Mouse (Mus musculus) heart, adult 2 months (tissue): ENCODE measurements around the gene Mr1. TPM values are rescaled to one million over a fixed set of nuclear protein-coding genes. Genes with fewer than 3 reads are reported as not detected.
A peak's percentile ranks its signal among the peaks of the same experiment; 100 is the strongest.

Experiments
- DNase-seq, 2 experiments: peaks; one replicate each; pipeline ENCODE4 v3.0.0; 2021
- H3K27ac ChIP-seq: fragments of 200-600 bp; 2 replicates; pipeline ENCODE4 v1.8.1; 2022
- H3K27me3 ChIP-seq: fragments of 200-500 bp; 2 replicates; pipeline ENCODE4 v1.6.1; 2012; ENCODE audit warnings: mild to moderate bottlenecking, low read length, inconsistent platforms, mixed read lengths; ENCODE audit not compliant: control insufficient read depth, insufficient read depth
- H3K36me3 ChIP-seq: fragments of 200-500 bp; 2 replicates; pipeline ENCODE4 v1.6.1; 2012; ENCODE audit warnings: low read length, inconsistent platforms; ENCODE audit not compliant: control insufficient read depth, insufficient read depth
- H3K4me1 ChIP-seq: fragments of 200-500 bp; 2 replicates; pipeline ENCODE4 v1.6.1; 2011; ENCODE audit warnings: low read length; ENCODE audit not compliant: control insufficient read depth, insufficient read depth
- H3K4me3 ChIP-seq: fragments of 200-600 bp; 2 replicates; pipeline ENCODE4 v1.8.1; 2022
- H3K79me2 ChIP-seq: fragments of 200-500 bp; replicated peaks from 2 replicates; pipeline ENCODE4 v1.6.1; 2012; ENCODE audit warnings: mild to moderate bottlenecking, inconsistent platforms, low read length, moderate library complexity, mixed read lengths; ENCODE audit not compliant: control insufficient read depth, insufficient read depth
- H3K9ac ChIP-seq: fragments of 200-500 bp; 2 replicates; pipeline ENCODE4 v1.6.1; 2012; ENCODE audit warnings: low read depth, mild to moderate bottlenecking, control low read depth, inconsistent platforms, low read length, mixed read lengths
- CTCF ChIP-seq: fragments of 200-600 bp; IDR thresholded peaks from 2 replicates; pipeline ENCODE4 v1.8.1; 2022; ENCODE audit warnings: antibody characterized with exemption, mild to moderate bottlenecking, moderate library complexity
- EP300 ChIP-seq: fragments of 200-500 bp; IDR thresholded peaks from 2 replicates; pipeline ENCODE4 v1.6.1; 2011; ENCODE audit warnings: low read depth, low read length, control low read depth; ENCODE audit not compliant: insufficient read depth
- POLR2A ChIP-seq: fragments of 200-500 bp; IDR thresholded peaks from 2 replicates; pipeline ENCODE4 v1.6.1; 2011; ENCODE audit warnings: mild to moderate bottlenecking, low read depth, low read length, control low read depth; ENCODE audit not compliant: insufficient read depth
- WGBS: fragments of 180-500 bp; shearing (Covaris S2); methylation state at CpG from one replicate; pipeline ENCODE4 v1.1.7; 2018; 5-methylcytosine and 5-hydroxymethylcytosine counted together
- intact Hi-C: fragments of 180-260 bp; cut with DNase I; formaldehyde crosslinking; loops from one replicate; pipeline ENCODE4 v1.15.1; 2025
- polyA plus RNA-seq: library from polyadenylated mRNA; depleted of rRNA; stranded (reverse); fragments of >200 nt; gene quantifications from 2 replicates; pipeline ENCODE4 v1.2.3, GENCODE M21; 2012
- total RNA-seq, 2 experiments: library from RNA; stranded (reverse); gene quantifications; 2 replicates each; pipeline ENCODE4 v1.2.3; 2021

Mr1 gene
- total and polyA plus RNA-seq, 3 experiments: 6.1 to 6.7 (median 6.5) TPM

DNA sequence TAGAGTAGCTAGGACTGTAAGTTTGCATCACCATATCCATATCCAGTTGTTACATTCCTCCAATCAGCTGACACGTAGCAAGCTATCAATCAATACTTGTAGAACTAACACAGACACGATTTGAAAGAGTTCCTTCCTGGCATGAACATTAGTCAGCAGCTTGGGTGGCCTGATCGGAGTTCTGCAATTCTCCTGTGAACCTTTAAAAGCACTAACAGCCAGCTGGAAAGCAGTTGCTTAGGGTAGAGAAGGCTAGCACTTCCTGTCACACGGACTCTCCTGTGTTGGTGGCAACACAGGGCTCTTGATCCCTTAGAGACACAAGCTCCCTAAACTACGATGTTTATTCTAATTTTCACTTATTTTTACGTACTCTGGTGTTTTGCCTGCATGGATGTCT, 994 bp downstream of the Mr1 start:
- H3K36me3 ChIP-seq: no peaks in the 10 kb centered on the region
- H3K4me1 ChIP-seq: peaks cover 2% of the 10 kb centered on the region; the same call in 1 of the 2 replicates
- intact Hi-C loops: no loop called here
- peak in 1 of 2 experiments; percentile 40 for DNase-seq
- 29% methylated on average over 6 of the region's 6 CpGs for WGBS
- H3K27me3 ChIP-seq: no peaks in the 10 kb centered on the region
- peak overlapping the region; percentile 12 for H3K9ac ChIP-seq
- H3K79me2 ChIP-seq: no peaks in the 10 kb centered on the region; the same call in 1 of the 2 replicates
- peak overlapping the region; percentile 79 for H3K27ac ChIP-seq
- H3K4me3 ChIP-seq: peak overlapping the region; percentile 49
- no peak for TF ChIP-seq EP300
- TF ChIP-seq POLR2A: no peak
- no peak for TF ChIP-seq CTCF

- Histone ChIP-seq H3K4me1 (peaks cover 7% of the 10 kb centered on the region), H3K9ac (no peak overlapping the region), H3K27ac (no peak overlapping the region), H3K36me3 (peaks cover 16% of the 10 kb centered on the region), H3K27me3 (no peaks in the 10 kb centered on the region), H3K79me2 (no peaks in the 10 kb centered on the region; the same call in 1 of the 2 replicates), H3K4me3 (no peak overlapping the region)
- intact Hi-C loops: loop anchor here (1.0 to 2.0 kb wide), 5 partner anchors 19 to 115 kb away; partner anchors contain the start of genes Ier5 and Stx6
- TF ChIP-seq POLR2A (no peak), CTCF (peak; percentile 85), EP300 (no peak)
- 48% methylated on average over 2 of the region's 2 CpGs for WGBS
- DNase-seq: peak; percentile 51 to 63
Measured at GRCm38 (mm10) chr1:155140076-155140475, 6.5 kb downstream of the Mr1 start.

GRCm38 (mm10) chr1:155138795-155139194, 7.8 kb downstream of the Mr1 start:
- H3K27me3 ChIP-seq: no peaks in the 10 kb centered on the region
- intact Hi-C loops: no loop called here
- peak; percentile 51 to 75 for DNase-seq
- no peak overlapping the region for H3K4me3 ChIP-seq
- peaks cover 16% of the 10 kb centered on the region for H3K36me3 ChIP-seq
- no peak overlapping the region for H3K9ac ChIP-seq
- no peak for TF ChIP-seq POLR2A
- 0 out of 2 replicates have a peak, but pooled peaks have one; percentile 28 for TF ChIP-seq EP300
- H3K27ac ChIP-seq: no peak overlapping the region; the same call in 1 of the 2 replicates
- H3K4me1 ChIP-seq: peaks cover 7% of the 10 kb centered on the region
- 66% methylated on average over 7 of the region's 7 CpGs for WGBS
- no peaks in the 10 kb centered on the region for H3K79me2 ChIP-seq

- H3K27ac ChIP-seq: no peak overlapping the region
- 84% methylated on average over 8 of the region's 8 CpGs for WGBS
- intact Hi-C loops: no loop called here
Measured at GRCm38 (mm10) chr1:155134866-155135265, 11.7 kb downstream of the Mr1 start.

GRCm38 (mm10) chr1:155127429-155127934, 19.1 kb downstream of the Mr1 start:
- H3K9ac ChIP-seq: no peak overlapping the region
- H3K27ac ChIP-seq: no peak overlapping the region
- intact Hi-C loops: no loop called here
- H3K36me3 ChIP-seq: no peaks in the 10 kb centered on the region
- H3K27me3 ChIP-seq: no peaks in the 10 kb centered on the region
- H3K4me1 ChIP-seq: no peaks in the 10 kb centered on the region; the same call in 1 of the 2 replicates
- H3K4me3 ChIP-seq: no peak overlapping the region
- 93% methylated on average over 5 of the region's 5 CpGs for WGBS
- H3K79me2 ChIP-seq: no peaks in the 10 kb centered on the region
- TF ChIP-seq EP300: no peak
- no peak for TF ChIP-seq POLR2A
- no peak for TF ChIP-seq CTCF
- no peak for DNase-seq

More at GRCm38 (mm10) chr1:155134866-155135265, 11.7 kb downstream of the Mr1 start:
- DNase-seq: no peak
- Histone ChIP-seq H3K4me1 (peaks cover 7% of the 10 kb centered on the region), H3K9ac (no peak overlapping the region), H3K27me3 (no peaks in the 10 kb centered on the region), H3K4me3 (no peak overlapping the region), H3K79me2 (no peaks in the 10 kb centered on the region), H3K36me3 (peaks cover 16% of the 10 kb centered on the region)
- TF ChIP-seq CTCF (no peak), EP300 (no peak), POLR2A (no peak)

GRCm38 (mm10) chr1:155126716-155127115, 19.9 kb downstream of the Mr1 start:
- intact Hi-C loops: no loop called here
- Histone ChIP-seq H3K27me3 (no peaks in the 10 kb centered on the region), H3K4me3 (no peak overlapping the region), H3K79me2 (no peaks in the 10 kb centered on the region), H3K9ac (no peak overlapping the region), H3K27ac (no peak overlapping the region), H3K36me3 (no peaks in the 10 kb centered on the region; the same call in 1 of the 2 replicates), H3K4me1 (no peaks in the 10 kb centered on the region; the same call in 1 of the 2 replicates)
- 48% methylated on average over 5 of the region's 5 CpGs for WGBS
- no peak for TF ChIP-seq CTCF
- no peak for TF ChIP-seq POLR2A
- no peak for TF ChIP-seq EP300
- DNase-seq: no peak
